Mouse (Mus musculus) adrenal gland, postnatal 10 days (tissue): ENCODE data around the gene Eef2kmt. TPM values are rescaled to one million over a fixed set of nuclear protein-coding genes. Genes with fewer than 3 reads are reported as not detected.

Source experiments
- DNase-seq: peaks from one replicate; pipeline ENCODE4 v3.0.0; 2021; ENCODE audit warnings: mixed read lengths
- microRNA-seq: library from miRNA; unstranded; fragments of <30 nt; microRNA quantifications from one replicate; pipeline ENCODE4 v1.2.0, GENCODE M21; 2021
- total RNA-seq, 2 experiments: library from RNA; stranded (reverse); gene quantifications; 2 replicates each; pipeline ENCODE4 v1.2.3; 2021

Eef2kmt gene
- total RNA-seq, 2 experiments from 2014 or later: 30.4 to 36.6 TPM

DNA sequence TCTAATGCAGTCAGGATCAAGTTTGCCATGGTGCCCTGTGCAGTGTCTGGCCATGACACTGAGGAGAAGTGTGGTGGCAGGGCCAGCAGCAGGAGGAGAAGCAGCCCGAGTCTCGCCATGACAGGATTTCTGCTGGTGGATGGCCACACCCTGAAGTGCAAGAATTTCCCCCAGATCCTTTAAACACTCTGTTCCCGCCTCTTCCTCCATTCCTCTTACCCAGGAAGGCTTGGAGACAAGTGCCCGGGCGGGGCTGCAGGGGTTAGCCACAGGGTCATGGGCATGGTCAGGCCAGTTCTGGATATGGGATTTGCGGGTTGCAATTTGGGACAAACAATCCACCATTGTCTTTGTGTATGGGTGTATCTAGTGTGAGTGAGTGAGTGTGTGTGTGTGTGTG lies 33.6 kb downstream of the Eef2kmt start, which contains the start of gene AU021092:
Gene AU021092 (minus strand): TSS at position 160 of the 400 bp plus-strand sequence.
- peak; percentile 21 for DNase-seq

DNA sequence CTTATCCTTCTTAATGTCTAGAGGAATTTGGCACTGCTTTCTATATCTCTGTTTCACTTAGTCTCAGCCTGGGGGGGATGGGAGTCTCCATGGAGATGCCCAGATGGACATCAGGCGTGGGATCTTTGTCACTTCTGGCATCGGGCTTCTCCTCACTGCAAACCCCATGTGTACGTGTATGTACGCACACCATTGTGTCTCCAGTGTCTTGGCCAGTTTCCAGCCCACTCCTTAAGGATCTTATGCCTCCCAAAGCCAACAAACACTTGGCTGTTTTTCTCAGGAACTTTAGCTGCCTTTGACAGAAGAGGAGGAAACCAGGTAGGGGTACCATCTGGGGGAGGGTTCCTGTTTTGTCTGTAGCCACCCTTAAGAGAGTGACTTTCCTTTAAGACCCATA lies 34.4 kb downstream of the Eef2kmt start:
- no peak for DNase-seq

DNA sequence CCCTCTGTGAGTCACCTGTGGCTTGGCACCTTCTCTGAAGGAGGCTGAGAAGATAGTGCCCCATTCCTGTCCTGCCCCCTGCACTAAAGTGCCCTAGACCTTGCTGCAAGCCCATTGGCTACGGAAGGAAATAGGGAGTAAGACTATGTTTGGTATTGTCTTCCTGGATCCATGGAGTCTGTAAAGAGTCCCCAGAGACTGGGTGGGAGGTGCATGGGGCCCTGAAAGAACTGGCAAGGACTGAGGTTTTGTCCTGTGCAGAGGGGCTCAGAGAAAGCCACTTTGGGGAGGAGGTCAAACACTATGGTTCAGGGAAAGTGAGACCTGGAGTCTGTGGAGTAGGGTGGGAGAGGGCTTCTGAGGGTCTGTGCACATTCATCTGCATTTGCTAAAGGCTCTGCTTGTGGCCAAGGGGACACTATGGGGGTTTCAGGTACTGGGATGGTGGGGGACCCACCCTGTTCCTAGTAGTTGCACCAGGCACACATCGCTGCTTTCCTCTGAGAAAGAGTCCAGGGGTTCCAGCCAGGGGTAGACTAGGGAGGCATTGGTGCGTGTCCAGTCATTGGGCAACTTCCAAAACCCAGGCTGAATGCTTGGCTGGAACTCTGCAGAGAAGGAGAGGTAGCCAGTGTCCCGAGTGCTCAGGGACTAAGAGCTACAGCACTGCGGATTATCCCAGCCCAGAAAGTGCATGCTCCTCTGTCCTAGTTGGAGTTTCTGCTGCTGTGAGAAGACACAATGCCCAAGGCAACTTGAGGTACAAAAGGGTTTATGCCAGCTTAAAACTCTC lies 38.2 kb downstream of the Eef2kmt start:
- peak; percentile 30 for DNase-seq

DNA sequence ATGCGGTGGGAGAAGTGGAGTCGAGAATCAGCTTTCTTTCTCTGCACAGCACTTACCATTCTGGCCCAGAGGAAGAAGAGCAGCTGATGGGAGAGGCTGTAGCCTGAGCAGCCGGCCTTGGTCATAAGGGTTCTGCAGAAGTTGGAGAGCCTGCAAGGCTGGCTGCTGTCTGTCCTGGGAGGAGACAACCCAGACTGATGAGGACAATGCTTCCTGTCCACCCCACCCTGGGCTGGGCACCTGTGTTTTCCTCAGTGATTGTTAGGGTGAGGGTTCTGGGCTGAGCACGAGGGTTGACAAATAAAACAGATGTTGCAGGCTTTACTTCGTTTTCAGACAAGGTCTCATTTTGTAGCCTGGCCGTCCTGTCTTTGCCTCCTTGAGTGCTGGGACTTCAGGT lies 39.1 kb downstream of the Eef2kmt start:
- no peak for DNase-seq

DNA sequence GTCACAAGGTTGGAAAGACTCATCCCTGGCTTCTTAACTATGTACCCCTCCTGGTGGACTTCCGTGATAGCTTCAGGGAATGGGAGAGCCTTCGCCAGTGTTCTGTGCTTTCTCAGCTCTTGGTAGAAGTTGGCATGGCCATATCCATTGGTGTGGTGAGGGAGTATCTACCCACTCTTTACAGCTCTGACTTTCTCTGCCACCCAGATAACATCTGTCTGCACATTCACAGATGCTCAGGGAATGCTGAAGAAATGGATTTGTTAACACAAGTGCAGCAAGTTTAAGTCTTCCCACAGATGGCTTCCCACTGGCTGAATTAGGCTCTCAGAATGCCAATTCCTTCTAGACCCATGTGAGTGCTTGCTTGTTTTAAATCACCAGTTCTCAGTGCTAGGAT lies 41.7 kb downstream of the Eef2kmt start:
- DNase-seq: no peak

DNA sequence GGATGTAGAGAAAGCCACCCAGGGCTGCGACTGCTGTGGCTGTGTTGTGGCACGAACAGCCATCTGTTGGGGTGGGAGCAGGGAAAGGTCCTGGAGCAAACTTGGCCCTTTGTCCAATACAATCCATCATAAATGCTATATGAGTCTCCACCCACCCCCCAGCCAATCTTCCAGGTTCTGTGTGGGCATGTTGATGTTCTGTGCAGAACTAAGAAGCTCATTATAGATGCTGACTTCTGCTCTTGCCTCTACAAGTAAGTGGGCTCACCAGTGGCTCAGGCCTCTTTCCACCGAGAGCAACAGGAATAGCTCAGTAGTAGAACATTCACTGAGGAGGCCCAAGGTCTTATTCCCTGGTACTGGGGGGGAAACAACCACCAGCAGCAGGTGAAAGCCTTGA lies 43.6 kb downstream of the Eef2kmt start:
- DNase-seq: no peak

DNA sequence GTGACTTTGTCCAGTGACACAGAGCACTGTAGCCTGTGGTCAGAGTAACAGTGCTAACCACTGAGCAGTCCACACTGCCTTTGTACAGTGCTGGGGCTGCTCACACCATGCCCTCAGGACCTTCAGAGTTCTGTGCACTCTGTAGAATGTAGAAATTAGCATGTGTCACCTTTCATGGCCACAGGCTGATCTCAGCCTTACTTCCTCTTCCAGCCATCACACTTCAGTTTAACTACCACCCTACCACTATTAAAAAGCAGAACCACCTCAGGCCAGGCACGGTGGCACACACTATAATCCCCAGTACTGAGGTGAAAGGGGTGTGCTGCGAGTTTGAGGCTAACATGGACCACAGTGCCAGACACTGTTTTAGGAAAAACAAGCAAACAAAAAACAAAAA lies 45.4 kb downstream of the Eef2kmt start:
- DNase-seq: no peak

DNA sequence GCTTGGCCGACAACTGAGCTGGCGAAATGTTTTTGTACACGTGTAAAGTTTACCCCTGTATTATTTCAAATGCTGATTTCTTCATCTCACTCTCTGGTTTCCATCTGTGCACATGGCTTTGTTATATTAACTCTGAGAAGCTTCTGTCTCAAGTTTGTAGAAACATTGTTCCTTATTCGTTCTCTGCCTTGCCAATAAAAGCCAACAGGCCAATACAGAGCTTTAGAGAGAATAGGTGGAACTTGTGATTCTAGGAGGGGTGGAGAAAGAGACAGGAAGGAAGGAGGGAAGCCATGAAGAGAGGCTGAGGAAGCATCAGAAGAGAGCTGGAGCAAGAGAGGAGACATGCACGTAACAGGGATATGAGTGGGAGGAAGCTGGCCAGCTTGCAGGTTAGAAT lies 49.7 kb downstream of the Eef2kmt start:
- DNase-seq: no peak

DNA sequence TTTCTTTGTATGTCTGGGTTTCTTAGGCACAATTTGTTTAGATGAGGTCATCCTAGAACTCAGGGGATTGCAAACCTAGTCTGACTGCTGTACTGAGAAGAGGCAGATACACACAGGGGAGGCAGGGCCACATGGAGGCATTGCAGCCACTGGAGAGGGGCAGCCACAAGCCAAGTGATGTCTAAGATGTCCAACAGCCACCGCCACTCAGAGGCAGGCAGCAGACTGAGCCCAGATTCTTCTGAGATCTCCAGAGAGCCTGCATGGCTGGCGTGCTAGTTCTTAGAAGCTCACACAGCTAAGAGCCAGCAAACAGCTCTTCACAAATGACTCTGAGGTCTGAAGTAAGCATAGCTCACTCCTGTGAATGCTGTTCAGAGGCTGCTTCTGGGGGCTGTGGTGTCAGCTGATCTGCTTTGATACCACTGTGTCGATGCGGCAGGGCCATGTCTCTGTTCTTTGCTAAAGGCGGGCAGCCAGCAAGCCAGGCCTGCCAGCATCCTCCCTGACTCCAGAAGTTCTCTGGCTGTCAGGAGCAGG lies 50.3 kb downstream of the Eef2kmt start:
- DNase-seq: no peak

DNA sequence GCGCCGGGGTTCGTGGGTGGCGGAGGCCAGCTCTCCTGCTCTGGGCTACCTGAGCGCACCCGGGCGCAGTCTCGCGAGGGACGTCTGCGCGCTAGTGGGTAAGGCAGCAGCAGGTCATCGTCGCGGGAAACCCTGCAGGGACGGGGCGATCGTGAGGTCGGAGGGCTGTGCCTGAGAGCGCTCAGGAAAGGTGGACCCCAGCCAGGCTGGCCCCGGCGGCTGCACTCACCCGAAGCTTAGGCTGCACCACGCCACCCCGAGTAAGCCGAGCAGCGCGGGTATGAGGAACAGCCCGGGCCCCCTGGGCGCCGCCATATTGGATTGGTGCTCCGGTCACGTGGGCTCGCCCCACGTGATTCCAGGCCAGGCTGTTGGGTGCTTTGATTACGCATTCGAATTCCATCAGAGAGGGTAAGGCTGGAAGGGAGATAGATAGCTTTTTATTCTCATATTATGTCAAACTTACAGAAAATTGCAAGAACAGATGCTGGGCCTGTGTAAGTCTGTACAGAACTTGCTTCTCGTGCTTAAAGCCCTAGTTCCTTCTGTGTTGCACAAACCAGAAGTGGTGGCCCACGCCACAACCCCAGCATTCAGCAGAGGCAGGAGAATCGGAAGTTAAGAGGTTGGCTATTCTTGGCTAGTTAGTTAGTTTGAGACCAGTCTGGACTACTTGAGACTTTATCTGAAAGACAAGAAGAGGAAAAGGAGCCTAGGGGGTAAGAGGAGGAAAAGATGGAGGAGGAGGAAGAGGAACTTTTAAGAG lies 51.9 kb downstream of the Eef2kmt start, which contains the start of gene Nagpa:
Gene Nagpa (minus strand): TSS at position 345 of the 766 bp plus-strand sequence.
- DNase-seq: peak; percentile 89

DNA sequence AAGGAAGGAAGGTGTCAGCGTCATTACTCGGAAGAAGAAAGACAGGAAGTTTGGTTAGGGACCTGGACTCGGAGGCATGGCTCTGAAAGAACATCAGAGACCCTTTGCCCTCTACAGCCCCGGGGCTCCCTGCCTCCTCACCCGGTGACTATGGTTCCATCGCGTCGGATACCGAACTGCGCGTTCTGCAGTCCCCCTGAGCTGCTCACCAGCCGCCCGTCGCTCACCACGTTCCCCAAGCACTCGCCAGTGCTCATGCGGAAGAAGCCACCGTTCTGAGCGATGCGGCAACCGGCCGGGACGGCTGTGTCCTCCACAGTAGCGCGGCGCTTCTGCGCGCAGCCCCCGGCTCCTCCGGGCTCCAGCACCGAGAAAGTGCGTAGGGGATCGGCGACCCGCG lies 52.6 kb downstream of the Eef2kmt start:
- DNase-seq: peak; percentile 41

DNA sequence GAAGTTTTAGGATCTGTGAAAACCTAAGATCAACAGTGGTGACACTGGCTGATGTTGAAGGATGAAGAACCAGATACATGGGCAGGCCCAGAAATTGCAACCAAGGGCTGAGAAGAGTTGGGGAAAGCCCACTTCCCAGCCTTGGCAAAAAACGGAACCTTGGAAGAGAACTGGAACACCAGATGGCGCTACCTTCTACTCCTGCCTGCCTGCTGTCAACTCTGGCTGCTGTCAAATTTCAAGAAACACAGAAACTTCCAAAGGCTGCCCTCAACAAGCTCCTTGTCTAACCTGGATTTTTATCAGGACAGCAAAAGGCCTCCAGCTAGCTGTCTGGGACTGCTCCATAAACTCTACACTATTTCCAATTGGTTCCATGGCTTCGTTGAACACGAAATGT lies 53.1 kb downstream of the Eef2kmt start:
- peak; percentile 67 for DNase-seq

DNA sequence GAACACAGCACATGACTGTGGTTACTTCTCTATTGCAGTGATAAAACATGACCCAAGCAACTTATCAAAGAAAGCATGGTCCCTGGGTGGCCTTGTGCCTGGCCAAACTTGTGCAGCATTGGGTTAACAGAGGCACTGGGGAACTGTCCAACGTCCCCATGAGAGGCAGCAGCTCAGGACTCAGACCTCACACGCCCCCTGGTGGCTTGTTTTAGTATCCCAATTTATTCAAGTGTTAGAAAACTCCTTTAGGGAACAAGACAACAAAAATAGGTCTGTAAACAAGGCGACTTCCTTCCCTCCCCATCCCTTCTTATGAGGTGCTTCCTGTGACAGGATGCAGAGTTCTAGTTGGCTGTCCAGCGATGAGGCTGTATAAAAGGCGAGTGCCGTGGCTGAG lies 60.7 kb downstream of the Eef2kmt start:
- DNase-seq: peak; percentile 85

Small RNA genes lying within 50 kb of the gene (microRNA-seq; reads per million reads assigned to microRNA genes)
- gene Gm23689 (not detected), gene Gm26095 (not detected), gene Mir6364 (not detected)

Other genes starting within 250 kb of the Eef2kmt start
- 1 to 10 TPM in 1 of 2 experiments, not detected in 1; 1.4 TPM for gene Smim22, start 248.7 kb downstream of the Eef2kmt start, total RNA-seq
- gene Rogdi, start 242.4 kb downstream of the Eef2kmt start, total RNA-seq: 10 to 100 TPM; 33.0 to 43.7 TPM
- 10 to 100 TPM; 80.1 to 82.7 TPM for gene Glyr1, start 206.1 kb downstream of the Eef2kmt start, total RNA-seq
- gene Ubn1, start 205.9 kb downstream of the Eef2kmt start, total RNA-seq: 10 to 100 TPM; 33.8 to 37.1 TPM
- 1 to 10 TPM; 2.0 to 2.3 TPM for gene Ppl, start 123.6 kb downstream of the Eef2kmt start, total RNA-seq
- under 1 TPM; 0.39 to 0.76 TPM for gene Sec14l5, start 108.9 kb downstream of the Eef2kmt start, total RNA-seq
- 10 to 100 TPM; 19.3 to 20.2 TPM for gene Nagpa, start 52.0 kb downstream of the Eef2kmt start, total RNA-seq
- gene AU021092, start 33.7 kb downstream of the Eef2kmt start, total RNA-seq: 10 to 100 TPM; 13.5 to 14.8 TPM
- 10 to 100 TPM; 28.1 to 28.7 TPM for gene Alg1, start 22.4 kb downstream of the Eef2kmt start, total RNA-seq